Mouse (Mus musculus): Measurements from ENCODE around the gene Pde2a.

The Pde2a gene
- long read RNA-seq, experiment 1, partial matches to known transcripts: 52 of 53 reads
- long read RNA-seq, experiment 1, other reads (novel, unspliced or antisense): 1 of 53 reads
- long read RNA-seq, experiment 2, partial matches to known transcripts: 59 of 61 reads
- long read RNA-seq, experiment 2, other reads (novel, unspliced or antisense): 1 of 61 reads

DNA sequence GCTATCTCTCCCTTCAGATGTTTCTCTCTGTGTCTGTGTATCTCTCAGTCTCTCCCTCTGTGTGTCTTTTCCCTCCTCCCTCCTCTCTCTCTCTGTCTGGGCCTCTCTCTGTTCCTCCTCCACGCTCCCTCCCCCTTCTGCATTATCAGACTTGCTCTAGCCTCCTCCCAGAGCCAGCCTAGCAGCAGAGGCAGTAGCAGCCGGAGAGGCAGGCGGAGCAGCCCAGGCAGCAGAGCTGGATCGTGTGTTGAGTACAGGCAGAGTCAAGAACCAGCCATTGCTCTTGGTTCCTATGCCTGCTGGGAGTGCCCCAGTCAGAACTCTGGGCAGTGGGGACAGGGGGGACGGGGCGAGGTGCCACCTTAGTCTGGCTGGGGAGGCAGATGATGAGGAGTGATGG is at the start of gene Pde2a:
Gene Pde2a (plus strand): TSS at position 163 of the 400 bp plus-strand sequence.
- intact Hi-C loops (cut with DNase I): no loop called here

DNA sequence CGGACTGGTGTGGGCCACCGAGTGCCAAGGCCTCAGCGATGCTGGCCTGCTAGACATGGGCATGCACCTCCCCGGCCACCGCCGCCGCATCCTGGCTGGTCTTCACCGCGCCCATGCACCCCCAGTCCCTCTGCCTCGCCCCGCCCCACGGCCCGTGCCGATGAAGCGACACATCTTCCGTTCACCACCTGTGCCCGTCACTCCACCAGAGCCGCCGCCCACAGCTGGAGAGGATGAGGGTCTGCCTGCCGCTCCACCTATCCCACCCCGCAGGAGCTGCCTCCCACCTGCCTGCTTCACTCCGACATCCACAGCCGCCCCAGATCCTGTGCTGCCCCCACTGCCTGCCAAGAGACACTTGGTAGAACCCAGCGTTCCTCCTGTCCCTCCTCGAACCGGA is 48.4 kb upstream of the Pde2a start:
- intact Hi-C loops (cut with DNase I): loop anchor here (2.0 to 5.0 kb wide), 2 partner anchors 62 to 311 kb away; no protein-coding TSS in a partner anchor

DNA sequence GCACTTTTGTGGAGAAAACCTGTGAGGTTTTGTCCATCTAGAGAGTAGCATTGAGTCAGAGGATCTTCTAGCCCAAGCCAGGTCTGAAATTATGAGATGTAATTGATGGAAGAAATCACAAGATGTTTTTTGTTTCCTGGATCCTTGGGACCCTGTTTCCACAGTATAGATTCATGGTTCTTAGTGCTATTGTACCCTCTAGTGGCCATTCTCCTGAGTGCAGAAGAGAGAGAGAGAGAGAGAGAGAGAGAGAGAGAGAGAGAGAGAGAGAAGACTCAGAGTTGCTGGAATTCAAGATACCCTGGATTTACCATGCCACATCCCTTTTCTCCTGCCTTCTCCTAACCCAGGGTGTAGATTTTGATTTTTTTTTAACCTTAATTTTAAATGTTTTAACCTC is 47.3 kb upstream of the Pde2a start:
- intact Hi-C loops (cut with DNase I): loop anchor here (5.0 kb wide), 1 partner anchor 312 kb away; no protein-coding TSS in a partner anchor

DNA sequence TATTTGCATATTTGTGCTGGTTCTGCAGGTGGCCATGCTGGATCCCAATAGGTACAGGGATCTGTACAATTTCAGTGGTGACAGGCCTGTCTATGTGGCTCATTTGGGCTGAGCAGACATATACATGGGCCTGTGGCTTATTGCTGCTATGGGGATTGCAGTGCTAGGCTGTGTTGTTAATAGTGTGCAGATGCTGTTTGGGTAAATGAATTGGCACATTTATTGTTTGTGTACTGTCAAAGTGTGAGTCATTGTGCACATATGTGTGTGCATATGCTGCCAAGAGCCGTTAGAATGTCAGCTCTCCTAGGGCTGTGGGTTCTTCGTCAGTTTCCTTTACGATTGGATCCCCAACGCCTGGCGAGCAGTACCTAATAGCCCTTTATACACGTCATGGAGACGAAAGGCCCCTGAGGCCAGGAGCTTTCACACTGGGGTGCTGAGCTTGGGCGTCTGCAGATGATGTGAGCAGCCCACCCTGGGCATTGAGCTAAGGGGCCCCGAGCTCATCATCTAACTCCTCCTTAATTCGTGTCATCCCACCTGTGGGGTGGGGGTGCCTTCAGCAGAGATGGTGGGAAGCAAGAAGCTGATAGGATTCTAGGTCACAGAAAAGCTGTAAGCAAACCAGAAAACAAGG is 44.7 kb upstream of the Pde2a start:
- intact Hi-C loops (cut with DNase I): no loop called here

DNA sequence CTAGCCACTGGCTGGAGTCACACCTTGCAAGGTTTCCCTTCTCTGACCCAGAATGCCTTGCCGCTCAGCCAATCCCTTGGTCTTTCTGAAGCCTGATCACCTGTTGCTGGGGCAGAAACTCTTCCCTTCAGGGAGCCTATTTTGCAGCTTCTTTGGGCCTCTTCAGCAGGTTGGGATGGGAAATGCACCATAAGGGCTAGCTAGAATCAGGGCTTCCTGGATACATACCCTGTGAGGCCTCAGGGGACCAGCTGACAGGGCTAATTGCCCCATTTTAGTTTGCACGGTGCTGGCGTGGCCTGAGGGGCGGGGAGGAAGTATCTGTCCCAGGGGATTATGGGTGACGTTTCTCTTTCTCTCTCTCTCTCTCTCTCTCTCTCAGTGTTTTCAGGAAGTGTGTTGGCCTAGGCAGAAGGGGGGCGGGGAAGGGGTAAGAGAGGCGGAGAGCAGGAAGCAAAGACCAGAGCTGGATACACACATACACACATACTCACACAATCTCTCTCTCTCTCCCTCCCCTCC is 43.7 kb upstream of the Pde2a start:
- intact Hi-C loops (cut with DNase I): no loop called here

DNA sequence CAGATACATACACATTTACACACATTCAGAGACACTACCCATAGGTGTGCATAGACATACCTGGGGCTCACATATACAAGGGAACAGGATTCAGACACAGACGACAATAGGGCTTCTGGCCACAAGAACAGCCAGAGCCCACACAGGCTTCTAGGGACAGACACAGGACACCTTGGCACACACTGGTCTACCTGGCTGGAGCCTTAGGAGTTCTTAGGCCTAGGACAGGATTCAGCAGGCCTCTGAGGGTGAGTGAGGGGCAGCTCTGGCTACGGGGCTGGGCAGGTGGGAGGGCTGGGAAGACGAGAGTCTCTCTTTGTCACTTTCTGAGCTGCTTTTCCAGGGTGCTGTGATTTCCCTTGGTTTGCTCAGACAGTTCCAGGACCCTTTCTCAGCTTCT is 43.2 kb upstream of the Pde2a start:
- intact Hi-C loops (cut with DNase I): no loop called here

DNA sequence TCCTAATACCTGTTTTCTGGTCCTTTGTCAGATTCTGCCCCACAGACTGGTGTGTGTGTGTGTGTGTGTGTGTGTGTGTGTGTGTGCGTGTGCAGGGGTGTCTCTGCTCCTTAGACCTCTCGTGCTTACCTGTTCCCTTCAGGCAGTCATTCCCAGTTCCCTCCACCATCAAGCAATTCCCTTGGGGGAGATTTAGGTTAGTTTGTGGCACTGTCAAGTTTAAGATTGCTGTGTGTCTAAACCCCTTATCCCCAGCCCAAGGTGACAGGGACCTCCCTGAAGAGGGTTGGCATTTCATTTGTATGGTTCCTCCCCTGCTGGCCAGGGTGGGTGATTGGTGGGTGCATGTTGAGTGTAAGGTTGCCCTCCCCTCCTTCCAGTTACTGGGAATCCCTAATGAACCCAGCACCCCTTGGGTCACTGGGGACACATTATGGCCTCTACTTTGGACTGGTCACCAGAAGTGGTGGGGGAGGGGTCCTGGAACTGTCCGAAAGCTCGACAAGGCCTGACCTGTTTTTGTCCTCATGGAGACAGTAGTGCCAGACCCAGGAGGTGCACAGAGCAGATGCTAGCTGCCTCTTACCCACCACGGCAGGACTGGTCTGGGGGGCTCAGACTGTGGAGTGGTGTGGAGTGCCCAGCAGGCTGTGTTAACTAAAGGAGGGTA is 42.6 kb upstream of the Pde2a start:
- intact Hi-C loops (cut with DNase I): no loop called here

DNA sequence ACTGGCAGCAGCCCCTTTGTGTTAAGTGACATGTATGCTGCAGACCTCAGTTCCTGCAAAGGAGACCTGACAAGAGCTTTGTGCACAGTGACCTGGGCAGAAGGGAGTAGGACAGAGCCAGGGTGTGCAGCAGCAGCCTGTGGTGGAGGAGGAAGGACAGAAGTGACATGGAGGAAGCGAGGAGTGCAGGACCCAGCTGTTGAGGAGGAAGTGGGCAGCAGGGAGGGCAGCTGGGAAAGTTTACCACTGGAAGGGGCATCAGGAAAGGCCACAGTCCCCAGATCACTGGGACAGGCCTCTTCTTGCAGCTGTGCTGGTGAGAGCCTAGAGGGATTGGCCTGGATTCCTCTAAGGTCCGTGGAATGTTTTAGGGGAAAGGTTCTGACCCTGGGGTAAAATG is 41.8 kb upstream of the Pde2a start:
- intact Hi-C loops (cut with DNase I): no loop called here

DNA sequence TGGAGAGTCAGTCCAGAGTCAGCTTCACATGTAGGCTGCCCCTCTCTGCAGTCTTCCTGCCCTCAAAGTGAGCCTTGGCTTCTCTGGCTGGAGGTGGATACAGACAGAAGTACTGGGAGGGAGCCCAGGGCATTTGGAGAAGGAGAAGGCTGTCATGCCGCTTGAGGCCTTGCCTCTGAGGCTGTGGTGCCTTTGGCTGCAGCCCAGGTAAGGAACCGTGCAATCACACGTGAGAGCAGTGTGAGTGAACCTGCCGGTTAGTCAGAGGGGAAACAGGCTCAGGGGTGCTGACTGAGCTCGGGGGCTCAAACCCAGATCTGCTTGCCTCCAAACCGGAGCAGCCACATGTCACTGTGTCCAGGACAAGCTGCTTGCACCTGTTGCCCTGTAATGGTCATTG is 40.0 kb upstream of the Pde2a start:
- intact Hi-C loops (cut with DNase I): no loop called here

DNA sequence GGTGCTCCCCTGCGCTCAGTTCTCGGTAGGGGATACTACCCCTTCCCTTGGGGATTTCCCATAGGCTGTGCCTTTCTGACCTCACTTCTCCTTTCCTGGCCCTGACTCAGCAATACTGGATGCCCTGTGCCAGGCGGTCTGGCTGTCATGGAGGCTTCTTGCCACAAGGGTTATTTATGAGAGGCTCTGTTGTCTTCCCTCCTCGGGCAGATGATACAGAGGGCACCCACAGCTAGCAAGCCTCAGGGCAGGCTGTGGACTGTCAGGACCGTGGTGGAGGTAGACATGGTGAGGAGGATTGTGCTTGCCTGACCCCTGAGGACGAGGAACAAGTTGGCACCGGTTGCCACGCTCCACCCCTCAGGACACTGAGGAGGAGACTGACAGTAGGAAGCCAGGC is 39.1 kb upstream of the Pde2a start:
- intact Hi-C loops (cut with DNase I): no loop called here

DNA sequence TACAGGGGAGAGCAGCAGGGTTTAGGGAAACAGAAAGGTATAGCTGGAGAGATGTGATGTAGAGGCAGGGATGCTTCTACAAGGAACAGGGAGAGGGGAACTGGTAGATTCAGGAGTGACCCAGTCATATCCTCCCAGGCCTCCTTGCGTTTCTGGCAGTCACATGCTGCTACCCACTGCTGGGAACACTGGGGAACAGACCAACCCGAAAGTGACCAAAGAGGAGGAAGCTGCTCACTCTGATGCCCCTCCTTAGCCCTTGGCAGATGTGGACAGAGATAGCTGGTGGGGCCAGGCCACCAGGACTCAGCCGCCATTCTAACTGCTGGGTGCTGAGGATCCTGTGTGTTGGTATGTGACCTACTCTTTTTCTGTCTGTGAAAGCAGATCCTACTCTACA is 37.7 kb upstream of the Pde2a start:
- intact Hi-C loops (cut with DNase I): no loop called here

DNA sequence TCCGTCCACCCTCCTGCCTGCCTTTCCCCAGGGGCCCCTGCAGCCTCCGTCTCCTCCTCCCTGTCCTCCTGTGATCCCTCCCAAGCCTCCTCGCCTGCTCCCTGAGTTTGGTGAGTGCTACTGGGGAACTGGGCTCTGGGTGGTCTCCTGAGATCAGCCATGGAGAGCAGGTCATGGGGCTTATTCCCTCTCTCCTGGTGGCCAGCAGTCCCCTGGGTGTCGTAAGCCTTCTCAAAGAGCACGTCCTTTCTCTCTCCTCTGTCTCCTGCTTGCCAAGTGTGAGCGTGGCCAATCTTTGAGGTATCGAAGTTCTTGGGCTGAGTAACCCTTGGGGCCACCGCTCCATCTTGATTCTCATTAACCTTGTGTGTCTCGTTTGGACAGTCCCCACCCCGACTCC is 36.6 kb upstream of the Pde2a start:
- intact Hi-C loops (cut with DNase I): no loop called here

DNA sequence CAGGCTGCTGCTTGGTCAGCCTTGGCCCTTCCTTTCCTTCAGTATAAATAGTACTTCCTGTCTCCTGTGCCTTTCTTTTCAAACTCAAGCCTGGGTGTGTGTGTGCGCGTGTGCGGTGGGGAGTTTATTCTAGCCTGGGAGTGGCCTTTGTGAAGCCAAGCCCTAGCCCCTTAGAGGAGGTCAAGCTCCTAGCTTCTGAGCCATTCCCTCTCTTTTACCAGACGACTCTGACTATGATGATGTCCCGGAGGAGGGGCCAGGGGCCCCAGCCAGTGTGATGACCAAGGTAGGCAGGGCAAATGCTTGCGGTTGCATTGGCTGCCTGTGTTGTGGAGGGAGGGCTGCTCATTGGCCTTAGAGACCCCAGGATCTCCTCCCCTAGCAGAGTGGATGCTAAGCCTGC is 36.2 kb upstream of the Pde2a start:
- intact Hi-C loops (cut with DNase I): no loop called here

DNA sequence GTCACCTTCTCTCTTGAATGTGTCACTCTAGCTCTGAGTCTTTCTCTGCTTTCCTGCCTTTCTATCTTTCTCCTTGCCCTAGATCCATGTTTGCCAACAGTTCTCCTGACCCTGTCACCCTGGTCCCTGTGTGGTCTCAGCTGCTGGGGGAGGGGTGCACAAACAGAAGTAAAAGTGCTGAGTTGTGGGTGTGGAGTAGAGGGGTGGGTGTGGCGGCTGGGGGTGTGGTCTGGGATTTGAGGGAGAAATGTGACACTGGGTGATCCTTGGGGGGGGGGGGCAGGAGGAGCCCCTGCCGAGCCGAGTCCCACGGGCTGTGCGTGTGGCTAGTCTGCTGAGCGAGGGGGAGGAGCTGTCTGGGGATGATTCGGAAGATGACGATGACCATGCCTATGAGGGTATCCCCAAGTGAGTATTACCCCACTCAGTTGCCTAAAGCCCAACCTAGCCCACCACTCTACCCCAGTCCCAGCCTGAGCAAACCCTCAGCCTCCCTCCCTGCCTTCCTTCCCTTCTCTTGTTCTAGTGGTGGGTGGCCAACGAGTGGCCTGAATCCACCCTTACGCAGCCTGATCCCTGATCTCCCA is 35.5 kb upstream of the Pde2a start:
- intact Hi-C loops (cut with DNase I): no loop called here

DNA sequence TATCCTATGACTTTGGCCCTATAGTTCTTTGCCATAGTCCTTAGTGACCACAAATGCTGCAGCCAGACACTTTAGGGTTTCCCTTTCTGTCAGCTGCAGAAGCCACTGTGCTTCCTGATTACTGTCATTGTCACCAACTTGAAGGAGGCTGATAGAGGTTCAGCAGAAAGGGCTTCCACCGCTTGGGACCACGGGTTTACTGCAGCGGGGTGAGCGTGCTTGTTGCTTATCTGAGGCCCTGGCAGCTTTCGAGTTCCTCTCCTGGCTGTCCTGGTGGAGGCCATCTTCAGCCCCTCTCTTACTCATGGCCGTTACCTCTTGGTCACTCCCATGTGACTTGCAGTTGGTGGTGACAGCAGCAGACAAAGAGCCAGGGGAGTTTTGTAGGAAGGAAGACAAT is 32.2 kb upstream of the Pde2a start:
- intact Hi-C loops (cut with DNase I): no loop called here

DNA sequence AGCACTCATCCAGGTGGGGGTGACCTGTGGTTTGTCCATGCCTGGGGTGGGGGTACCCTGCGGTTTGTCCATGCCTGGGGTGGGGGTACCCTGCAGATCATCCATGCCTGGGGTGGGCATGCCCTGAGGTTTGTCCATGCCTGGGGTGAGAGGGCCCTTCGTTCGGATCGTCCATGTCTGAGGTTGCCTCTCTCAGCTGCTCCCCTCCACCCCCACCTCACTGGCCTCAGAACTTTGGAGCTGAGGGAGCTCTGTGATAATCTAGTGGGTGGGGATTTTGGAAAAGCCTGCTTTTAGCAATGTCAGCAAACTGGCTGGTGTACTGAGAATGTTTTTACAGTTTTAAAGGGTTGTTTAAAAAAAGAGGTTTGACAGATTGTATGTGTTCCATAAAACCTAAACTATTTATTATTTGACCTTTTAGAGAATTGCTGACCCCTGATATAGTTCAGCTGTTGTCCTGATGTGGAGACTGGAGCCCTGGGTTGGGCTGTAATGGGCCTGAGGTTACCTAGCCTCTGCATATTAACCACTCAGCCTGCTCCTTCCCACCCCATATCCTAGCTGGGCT is 29.5 kb upstream of the Pde2a start:
- intact Hi-C loops (cut with DNase I): no loop called here

DNA sequence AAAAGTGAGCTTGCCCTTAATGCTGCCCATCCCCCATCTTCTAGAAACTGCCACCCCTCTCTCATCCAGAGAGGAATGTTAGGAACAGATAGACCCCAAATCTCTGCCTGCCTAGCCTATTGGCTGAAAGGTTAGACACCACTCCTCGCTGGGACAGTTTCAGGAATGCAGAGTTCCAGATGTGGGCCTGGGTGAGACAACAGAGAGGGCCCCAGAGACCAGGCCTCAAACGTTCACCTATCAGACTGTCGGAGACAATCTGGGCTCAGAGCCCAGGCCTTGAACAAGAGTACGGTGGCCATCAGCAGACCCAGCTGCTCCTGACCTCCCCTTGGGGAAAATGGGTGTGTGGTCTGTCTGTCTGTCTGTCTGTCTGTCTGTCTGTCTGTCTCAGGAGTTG is 28.5 kb upstream of the Pde2a start:
- intact Hi-C loops (cut with DNase I): no loop called here

DNA sequence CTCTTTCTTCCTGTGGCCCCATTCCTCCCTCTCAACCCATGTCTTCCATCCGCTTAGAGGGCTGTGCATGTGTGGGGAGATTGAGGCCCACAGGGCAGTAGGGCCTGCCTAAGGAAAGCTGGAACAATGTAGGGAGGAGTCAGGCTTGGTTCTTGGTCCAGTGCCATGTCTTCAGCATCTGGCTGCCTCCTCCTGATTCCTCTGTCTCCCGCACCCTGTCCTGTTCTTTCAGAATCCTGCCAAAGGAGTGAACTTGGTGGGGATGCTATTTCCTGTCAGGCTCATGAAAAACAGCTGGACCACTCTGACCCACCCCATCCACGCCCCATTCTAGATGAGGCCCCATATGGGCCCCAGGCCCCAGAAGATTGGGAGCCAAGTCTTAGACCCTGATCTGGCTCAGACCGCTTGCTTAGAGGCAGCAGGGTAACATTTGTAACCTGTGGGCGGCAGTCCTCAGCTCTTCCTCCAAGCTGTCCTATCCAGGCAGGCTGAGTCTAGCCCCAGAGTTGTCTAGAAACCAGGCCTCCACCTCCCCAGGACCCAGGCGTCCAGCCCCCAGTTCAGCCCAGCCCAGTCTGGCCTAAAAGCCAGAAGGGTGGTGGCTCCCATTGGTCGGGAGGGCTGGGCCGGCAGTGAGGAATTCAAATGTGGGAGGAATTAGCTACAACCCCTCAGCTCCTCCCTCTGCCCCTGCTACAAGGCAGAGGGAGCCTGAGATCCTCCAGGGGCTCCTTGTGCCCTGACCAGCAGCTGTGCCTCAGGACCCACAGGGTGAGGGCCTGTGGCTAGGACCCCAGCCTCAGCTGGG is 27.6 kb upstream of the Pde2a start:
- intact Hi-C loops (cut with DNase I): no loop called here

DNA sequence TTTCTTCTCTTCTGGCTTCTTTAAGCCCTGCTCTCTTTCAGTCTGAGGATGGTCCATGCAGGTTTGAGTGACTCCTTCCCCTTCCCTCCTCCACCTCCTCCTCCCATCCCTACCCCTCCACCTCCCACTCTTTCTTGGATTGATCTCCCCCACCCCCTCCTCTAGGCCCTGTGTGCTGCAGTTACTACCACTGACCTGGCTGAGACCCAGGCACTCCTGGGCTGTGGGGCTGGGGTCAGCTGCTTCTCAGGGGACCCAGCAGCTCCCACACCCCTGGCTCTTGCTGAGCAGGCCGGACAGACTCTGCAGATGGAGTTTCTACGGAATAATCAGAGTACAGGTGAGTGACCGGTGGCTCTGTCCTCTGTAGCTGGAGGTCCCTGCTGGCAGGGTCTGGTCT is 26.9 kb upstream of the Pde2a start:
- intact Hi-C loops (cut with DNase I): no loop called here

DNA sequence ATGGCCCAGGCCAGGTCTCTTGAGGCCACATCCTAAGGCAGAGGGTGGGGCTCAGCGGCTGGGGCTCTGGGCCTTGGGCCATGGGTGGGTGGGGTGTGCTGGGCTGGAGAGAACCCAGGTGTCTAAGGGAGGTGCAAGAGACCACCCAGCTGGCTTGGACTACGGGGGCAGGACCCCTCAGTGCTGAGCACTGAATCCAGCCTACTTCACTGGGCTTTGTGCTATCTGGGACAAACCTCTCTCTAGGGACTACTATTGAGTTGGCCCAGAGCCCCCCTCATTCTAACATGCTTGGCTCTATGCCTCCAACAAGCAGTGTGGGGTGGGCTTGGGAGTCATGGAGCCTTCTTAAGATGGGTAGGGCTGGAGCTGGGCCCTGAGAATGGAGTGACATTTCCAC is 26.0 kb upstream of the Pde2a start:
- intact Hi-C loops (cut with DNase I): no loop called here

DNA sequence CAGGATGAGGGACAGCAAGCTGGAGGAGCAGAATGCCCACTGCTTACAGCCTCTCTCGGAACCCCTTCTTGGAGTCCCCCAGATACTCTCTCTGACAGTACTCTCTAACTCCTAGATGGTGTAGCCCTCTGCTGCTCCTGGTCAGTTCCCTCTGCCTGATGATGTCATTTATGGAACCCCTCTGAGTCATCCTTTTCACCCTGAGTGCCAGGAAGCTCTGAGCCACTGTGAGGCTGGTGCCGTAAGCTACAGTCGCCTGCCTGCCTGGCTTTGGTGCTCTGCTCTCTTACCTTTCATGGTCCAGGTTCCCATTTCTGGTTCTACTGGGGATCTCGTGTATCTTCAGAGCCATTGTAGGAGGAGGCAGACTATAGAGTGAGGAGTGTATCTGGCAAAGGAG is 24.3 kb upstream of the Pde2a start:
- intact Hi-C loops (cut with DNase I): no loop called here

All from adrenal gland (tissue).